Mouse (Mus musculus): Measurements from ENCODE around the gene Ano6. TPM values are rescaled to one million over a fixed set of nuclear protein-coding genes. Genes with fewer than 3 reads are reported as not detected.

Ano6 gene
- polyA plus RNA-seq, 1 experiment from 2014 or later: 52.3 TPM

DNA sequence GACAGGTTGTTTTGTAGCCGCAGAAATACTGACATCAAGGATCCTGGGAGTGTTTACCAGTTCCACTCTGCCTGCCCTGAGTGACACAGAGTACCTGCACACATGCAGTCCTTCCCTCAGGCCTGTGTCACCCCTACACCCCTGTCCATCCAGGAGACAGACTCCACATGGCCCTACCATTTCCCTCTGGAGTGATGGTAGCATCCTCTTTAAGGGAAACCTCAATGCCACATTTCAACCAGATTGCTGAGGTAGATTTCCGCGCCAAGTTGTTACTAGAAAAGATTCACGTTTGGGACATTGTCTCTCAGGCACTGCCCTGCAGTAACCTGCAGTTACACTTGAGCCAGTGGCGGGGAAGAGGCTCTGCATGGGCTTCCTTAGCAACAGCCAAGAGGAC is 97.9 kb downstream of the Ano6 start:
- 81% methylated on average over 5 of the region's 5 CpGs for WGBS
- H3K9me3 ChIP-seq: no peaks in the 10 kb centered on the region

DNA sequence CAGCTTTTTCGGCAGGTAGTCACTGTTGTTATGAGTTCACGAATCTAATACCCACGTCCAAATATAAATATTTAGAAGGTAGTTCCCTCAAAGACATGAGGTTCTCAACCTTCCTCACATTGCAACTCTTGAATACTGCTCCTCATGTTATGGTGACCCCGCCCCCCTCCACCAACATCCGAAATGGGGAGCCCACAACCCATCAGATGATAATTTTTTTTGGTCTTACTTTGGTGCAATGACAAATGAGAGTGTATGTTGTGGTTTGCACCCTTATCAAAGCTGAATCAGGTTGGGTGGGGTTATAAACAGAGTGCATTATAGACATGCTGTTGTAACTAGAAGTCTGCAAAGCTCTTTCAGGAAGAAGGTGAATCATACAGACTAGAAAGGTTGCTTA is 99.7 kb downstream of the Ano6 start:
- no peaks in the 10 kb centered on the region for H3K9me3 ChIP-seq
- ATAC-seq (ENCODE audit: insufficient number of reproducible peaks, insufficient read depth, low FRiP score, low TSS enrichment, low read depth): no peak
- no peak overlapping the region for H3K4me3 ChIP-seq
- 90% methylated on average over 5 of the region's 5 CpGs for WGBS
- H3K9ac ChIP-seq: no peak overlapping the region
- peaks cover 46% of the 10 kb centered on the region for H3K4me1 ChIP-seq
- H3K27me3 ChIP-seq: no peaks in the 10 kb centered on the region
- H3K36me3 ChIP-seq: peaks cover 8% of the 10 kb centered on the region
- no peak overlapping the region for H3K27ac ChIP-seq
- no peak overlapping the region for H3K4me2 ChIP-seq

More for the DNA sequence above, 97.9 kb downstream of the Ano6 start:
- Histone ChIP-seq H3K9ac (no peak overlapping the region), H3K4me1 (peaks cover 46% of the 10 kb centered on the region), H3K27ac (no peak overlapping the region), H3K4me3 (no peak overlapping the region), H3K36me3 (peaks cover 2% of the 10 kb centered on the region; the same call in 1 of the 2 replicates), H3K4me2 (no peak overlapping the region), H3K27me3 (no peaks in the 10 kb centered on the region)
- no peak for ATAC-seq (ENCODE audit: insufficient number of reproducible peaks, insufficient read depth, low FRiP score, low TSS enrichment, low read depth)

DNA sequence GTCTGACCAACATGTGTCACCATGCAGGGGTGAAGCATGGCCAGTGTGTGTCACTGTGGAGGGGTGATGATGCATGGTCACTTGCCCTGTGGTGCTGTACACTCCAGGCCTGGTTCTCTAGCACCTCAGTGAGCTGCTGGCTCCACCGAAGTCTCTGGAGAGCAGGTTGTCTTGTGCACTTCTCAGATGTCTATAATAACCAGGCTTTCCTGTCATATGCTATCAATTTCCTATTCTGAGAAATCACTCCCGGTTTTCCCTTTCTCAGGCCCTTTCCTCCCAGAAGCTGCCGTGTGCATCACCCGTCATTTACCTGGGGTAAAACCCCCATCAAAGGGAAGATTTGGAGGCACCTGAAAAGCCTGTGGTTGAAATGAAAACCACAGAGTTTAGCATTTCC is 101.5 kb downstream of the Ano6 start:
- no peak overlapping the region for H3K9ac ChIP-seq
- H3K4me1 ChIP-seq: peaks cover 28% of the 10 kb centered on the region
- no peaks in the 10 kb centered on the region; the same call in 1 of the 2 replicates for H3K27me3 ChIP-seq
- H3K27ac ChIP-seq: no peak overlapping the region
- 19% methylated on average over 4 of the region's 4 CpGs for WGBS
- ATAC-seq (ENCODE audit: insufficient number of reproducible peaks, insufficient read depth, low FRiP score, low TSS enrichment, low read depth): no peak
- H3K9me3 ChIP-seq: no peaks in the 10 kb centered on the region
- no peak overlapping the region for H3K4me3 ChIP-seq
- no peak overlapping the region for H3K4me2 ChIP-seq
- peaks cover 19% of the 10 kb centered on the region for H3K36me3 ChIP-seq

DNA sequence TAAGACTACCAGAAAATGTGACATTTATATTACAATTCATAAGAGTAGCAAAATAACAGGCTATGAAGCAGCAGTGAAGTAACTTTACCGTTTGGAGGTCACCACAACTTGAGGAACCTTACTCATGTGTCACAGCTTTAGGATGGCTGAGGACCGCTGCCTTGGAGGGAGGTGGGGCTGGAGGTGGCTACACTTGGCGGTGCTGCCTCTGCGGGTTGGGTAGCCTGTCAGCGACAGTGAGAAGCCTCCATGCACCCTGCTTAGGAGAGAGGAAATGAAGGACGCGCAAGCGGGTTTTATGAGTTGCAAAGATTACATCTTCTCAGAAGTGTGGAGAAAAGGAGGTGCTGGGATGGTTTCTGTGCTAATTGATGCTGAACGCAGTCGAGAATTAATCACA is 102.3 kb downstream of the Ano6 start:
- no peak for ATAC-seq (ENCODE audit: insufficient number of reproducible peaks, insufficient read depth, low FRiP score, low TSS enrichment, low read depth)
- H3K9me3 ChIP-seq: no peaks in the 10 kb centered on the region
- H3K4me2 ChIP-seq: no peak overlapping the region
- WGBS: 71% methylated on average over 10 of the region's 10 CpGs
- H3K4me3 ChIP-seq: no peak overlapping the region
- no peaks in the 10 kb centered on the region; the same call in 1 of the 2 replicates for H3K27me3 ChIP-seq
- peaks cover 22% of the 10 kb centered on the region for H3K4me1 ChIP-seq
- no peak overlapping the region for H3K9ac ChIP-seq
- H3K36me3 ChIP-seq: peaks cover 19% of the 10 kb centered on the region
- no peak overlapping the region for H3K27ac ChIP-seq

DNA sequence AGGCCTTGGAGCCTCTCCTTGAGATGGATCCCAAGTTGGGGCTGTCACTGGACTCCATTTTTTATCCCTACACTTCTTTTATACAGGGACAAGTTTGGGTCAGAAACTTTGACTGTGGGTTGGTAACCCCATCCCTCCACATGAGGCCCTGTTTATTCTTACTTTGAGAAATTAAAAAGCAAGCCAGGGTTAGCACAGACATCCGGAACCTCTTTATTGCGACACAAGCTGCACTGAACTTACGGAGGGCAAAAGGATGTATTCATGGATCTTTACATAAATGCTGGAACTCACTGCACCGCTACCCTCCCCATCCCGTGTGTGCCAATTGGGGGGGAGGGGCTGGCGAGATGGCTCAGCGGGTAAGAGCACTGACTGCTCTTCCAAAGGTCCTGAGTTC is 105.1 kb downstream of the Ano6 start:
- no peaks in the 10 kb centered on the region; the same call in 1 of the 2 replicates for H3K27me3 ChIP-seq
- H3K27ac ChIP-seq: no peak overlapping the region
- H3K36me3 ChIP-seq: peaks cover 25% of the 10 kb centered on the region
- H3K9ac ChIP-seq: no peak overlapping the region
- H3K4me1 ChIP-seq: peaks cover 9% of the 10 kb centered on the region
- no peak overlapping the region for H3K4me3 ChIP-seq
- H3K9me3 ChIP-seq: no peaks in the 10 kb centered on the region
- 92% methylated on average over 7 of the region's 7 CpGs for WGBS
- no peak for ATAC-seq (ENCODE audit: insufficient number of reproducible peaks, insufficient read depth, low FRiP score, low TSS enrichment, low read depth)
- H3K4me2 ChIP-seq: no peak overlapping the region

DNA sequence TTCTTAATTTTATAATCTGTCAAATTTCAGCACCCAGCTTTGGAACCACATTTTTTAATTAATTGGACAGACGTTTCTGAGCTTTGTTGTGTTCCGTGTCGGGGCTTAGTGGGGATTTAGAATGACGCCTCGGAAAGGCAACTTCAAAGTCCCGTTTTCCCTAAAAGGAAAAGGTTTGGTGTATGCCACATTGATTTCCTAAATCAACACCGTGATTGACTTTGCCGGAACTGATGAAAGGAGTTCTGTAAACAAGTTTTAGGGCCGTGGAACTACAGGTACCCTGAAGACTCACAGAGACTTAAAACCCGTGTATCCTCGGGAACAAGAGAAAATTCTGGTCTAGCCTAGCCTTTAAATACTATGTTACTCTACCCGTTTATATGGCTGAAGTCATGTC is 107.0 kb downstream of the Ano6 start:
- H3K36me3 ChIP-seq: peaks cover 25% of the 10 kb centered on the region
- no peak for ATAC-seq (ENCODE audit: insufficient number of reproducible peaks, insufficient read depth, low FRiP score, low TSS enrichment, low read depth)
- H3K9ac ChIP-seq: no peak overlapping the region
- H3K27me3 ChIP-seq: no peaks in the 10 kb centered on the region; the same call in 1 of the 2 replicates
- H3K27ac ChIP-seq: no peak overlapping the region
- H3K4me3 ChIP-seq: no peak overlapping the region
- WGBS: 79% methylated on average over 12 of the region's 12 CpGs
- H3K9me3 ChIP-seq: no peaks in the 10 kb centered on the region
- no peak overlapping the region for H3K4me2 ChIP-seq
- H3K4me1 ChIP-seq: peaks cover 9% of the 10 kb centered on the region

DNA sequence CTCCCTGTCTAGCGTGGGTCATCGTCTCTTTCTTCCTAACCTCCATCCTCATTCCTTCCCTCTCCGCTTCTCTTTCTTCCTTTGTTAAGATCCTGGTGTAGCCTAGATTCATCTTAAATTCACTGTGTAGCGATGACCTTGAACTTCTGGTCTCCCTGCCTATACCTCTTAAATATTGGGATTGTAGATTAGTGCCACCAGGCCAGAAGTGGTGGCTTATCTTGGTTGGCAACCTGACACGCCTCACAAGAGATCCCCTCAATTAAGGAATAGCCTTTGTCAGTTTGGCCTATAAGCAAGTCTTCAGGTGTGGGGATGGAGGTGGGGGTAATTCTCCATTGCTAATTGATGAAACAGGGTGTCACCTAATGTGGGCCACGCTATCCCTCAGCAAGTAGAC is 107.8 kb downstream of the Ano6 start:
- Histone ChIP-seq H3K27ac (no peak overlapping the region), H3K4me1 (peaks cover 9% of the 10 kb centered on the region), H3K4me3 (no peak overlapping the region)

DNA sequence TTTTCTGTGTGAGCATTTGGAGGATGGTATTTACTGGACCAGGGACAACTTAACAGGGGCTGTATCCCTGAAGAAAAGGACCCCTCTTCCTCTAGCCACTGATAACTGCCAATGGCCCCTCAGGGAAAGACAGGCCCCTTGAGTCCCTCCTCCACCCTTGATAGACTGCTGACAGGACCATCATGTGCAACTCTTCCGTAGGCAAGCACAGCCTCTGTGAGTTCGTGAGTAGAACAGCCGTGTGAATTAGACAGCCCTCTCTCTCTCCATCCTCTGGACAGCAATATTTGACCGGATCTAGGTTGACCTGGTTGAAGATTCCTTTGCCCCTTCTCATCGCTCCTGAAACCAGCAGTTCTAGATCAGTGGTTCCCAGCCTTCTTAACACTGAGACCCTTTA is 111.8 kb downstream of the Ano6 start:
- Histone ChIP-seq H3K9me3 (no peaks in the 10 kb centered on the region), H3K27me3 (no peaks in the 10 kb centered on the region), H3K9ac (no peak overlapping the region), H3K27ac (no peak overlapping the region), H3K4me3 (no peak overlapping the region), H3K4me2 (no peak overlapping the region), H3K4me1 (peaks cover 11% of the 10 kb centered on the region), H3K36me3 (0 out of 2 replicates have a peak, but pooled peaks cover 6% of the 10 kb centered on the region)
- 87% methylated on average over 5 of the region's 5 CpGs for WGBS
- ATAC-seq (ENCODE audit: insufficient number of reproducible peaks, insufficient read depth, low FRiP score, low TSS enrichment, low read depth): no peak

More for the DNA sequence above, 107.8 kb downstream of the Ano6 start:
- H3K4me2 ChIP-seq: no peak overlapping the region
- H3K9ac ChIP-seq: no peak overlapping the region
- H3K9me3 ChIP-seq: no peaks in the 10 kb centered on the region
- no peaks in the 10 kb centered on the region; the same call in 1 of the 2 replicates for H3K27me3 ChIP-seq
- H3K36me3 ChIP-seq: peaks cover 25% of the 10 kb centered on the region
- ATAC-seq (ENCODE audit: insufficient number of reproducible peaks, insufficient read depth, low FRiP score, low TSS enrichment, low read depth): no peak
- WGBS: 93% methylated on average over 6 of the region's 6 CpGs

DNA sequence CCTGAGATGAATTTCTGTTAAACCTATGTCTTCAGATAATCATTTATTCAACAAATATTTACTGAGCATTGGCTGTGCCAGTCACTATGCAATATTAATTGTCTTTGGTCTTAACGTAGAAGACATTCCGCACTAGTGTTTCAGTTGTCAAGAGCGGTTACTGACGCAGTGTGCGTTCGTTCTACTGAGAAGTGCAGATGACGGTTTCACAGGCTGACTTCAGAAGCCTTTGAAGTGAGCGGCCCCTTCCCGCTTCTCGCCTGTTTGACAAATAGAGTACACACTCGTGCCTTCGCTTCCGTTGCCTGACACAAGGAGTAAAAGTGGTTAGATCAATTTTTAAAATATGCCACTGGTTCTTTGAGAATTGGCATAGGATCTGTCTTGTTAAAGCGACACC is 113.6 kb downstream of the Ano6 start:
- Histone ChIP-seq H3K4me1 (peaks cover 11% of the 10 kb centered on the region), H3K9me3 (no peaks in the 10 kb centered on the region), H3K4me2 (no peak overlapping the region), H3K27ac (no peak overlapping the region), H3K9ac (no peak overlapping the region), H3K4me3 (no peak overlapping the region), H3K27me3 (no peaks in the 10 kb centered on the region), H3K36me3 (no peaks in the 10 kb centered on the region)
- 82% methylated on average over 14 of the region's 14 CpGs for WGBS
- no peak for ATAC-seq (ENCODE audit: insufficient number of reproducible peaks, insufficient read depth, low FRiP score, low TSS enrichment, low read depth)

DNA sequence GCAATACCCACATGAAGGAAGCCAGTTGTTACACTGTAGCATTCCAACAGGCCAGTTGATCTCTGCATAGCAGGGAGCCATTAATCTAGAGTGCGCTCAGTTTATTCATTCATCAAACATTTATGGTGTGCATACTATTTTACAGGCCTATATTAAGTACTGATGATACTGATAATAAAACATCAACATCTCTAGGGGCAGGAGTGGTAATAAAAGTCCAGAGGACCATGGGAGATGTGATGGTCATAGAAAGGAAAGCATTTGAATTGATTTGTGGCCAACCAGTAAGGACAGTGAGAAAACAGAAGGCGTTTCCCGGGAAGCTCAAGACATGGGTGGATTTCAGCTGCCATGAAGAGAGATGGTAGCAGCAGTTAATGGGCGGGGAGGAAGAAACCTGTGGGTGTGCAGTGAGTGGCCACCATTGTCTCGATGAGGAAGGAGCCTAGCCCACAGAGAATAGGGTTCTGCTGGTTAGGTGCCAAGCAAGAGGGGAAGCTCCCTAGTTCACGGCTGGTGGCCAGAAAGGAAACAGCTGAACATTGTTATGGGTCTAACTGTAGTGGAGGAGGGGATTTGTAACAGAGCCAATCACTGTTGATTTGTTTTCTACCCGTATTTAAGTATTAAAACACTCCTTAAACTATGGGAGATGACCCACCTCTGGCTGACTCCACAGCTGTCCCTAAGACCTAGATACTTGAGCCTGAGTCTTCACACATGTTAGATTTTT is 115.5 kb downstream of the Ano6 start:
- Histone ChIP-seq H3K36me3 (no peaks in the 10 kb centered on the region), H3K4me1 (peaks cover 14% of the 10 kb centered on the region), H3K9ac (no peak overlapping the region), H3K9me3 (no peaks in the 10 kb centered on the region), H3K4me3 (no peak overlapping the region), H3K27ac (no peak overlapping the region), H3K27me3 (no peaks in the 10 kb centered on the region), H3K4me2 (no peak overlapping the region)
- 77% methylated on average over 7 of the region's 7 CpGs for WGBS
- ATAC-seq (ENCODE audit: insufficient number of reproducible peaks, insufficient read depth, low FRiP score, low TSS enrichment, low read depth): no peak

DNA sequence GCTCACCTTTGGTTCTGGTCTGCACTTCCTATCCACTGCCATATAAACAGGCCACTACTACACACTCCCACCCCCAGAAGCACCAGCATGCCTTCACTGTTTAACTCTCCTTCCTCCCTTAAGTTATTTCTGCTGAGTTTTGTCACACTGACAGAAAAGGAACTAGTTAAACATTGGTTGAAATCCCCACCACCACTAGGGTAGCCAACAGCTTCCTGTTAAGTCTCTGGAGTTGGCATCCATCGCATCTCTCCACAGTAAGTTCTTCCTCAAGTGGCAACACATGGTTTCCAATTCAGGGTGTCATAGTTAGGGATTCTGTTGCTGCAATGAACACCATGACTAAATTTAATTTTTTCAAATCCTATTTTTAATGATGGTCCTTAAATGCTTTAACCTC is 116.2 kb downstream of the Ano6 start:
- H3K9me3 ChIP-seq: no peaks in the 10 kb centered on the region
- peaks cover 15% of the 10 kb centered on the region for H3K4me1 ChIP-seq
- H3K27ac ChIP-seq: no peak overlapping the region
- WGBS: 91% methylated on average over 1 of the region's 1 CpGs
- ATAC-seq (ENCODE audit: insufficient number of reproducible peaks, insufficient read depth, low FRiP score, low TSS enrichment, low read depth): no peak
- H3K27me3 ChIP-seq: no peaks in the 10 kb centered on the region
- no peak overlapping the region for H3K4me2 ChIP-seq
- no peak overlapping the region for H3K4me3 ChIP-seq
- no peak overlapping the region for H3K9ac ChIP-seq
- no peaks in the 10 kb centered on the region for H3K36me3 ChIP-seq

DNA sequence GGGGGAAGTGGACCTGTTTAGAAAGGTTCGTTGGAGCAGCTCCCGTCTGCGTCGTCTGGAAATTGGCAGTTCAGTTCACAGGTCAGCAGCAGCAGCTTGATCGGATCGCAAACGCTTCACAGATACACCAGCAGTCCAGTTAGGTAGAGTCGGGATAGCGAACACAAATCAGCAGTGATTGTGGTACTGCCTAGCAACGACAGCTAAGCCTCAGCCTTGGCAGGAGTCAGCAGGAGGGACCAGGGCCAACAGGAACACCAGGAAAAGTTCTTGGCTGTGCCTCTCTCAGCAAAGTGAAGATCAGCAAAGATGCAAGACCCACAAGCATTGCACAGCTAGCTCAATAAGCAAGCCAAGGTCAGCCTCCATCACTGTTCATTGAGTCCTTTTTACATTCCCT is 116.7 kb downstream of the Ano6 start:
- H3K4me3 ChIP-seq: no peak overlapping the region
- no peaks in the 10 kb centered on the region for H3K9me3 ChIP-seq
- no peak for ATAC-seq (ENCODE audit: insufficient number of reproducible peaks, insufficient read depth, low FRiP score, low TSS enrichment, low read depth)
- no peaks in the 10 kb centered on the region for H3K36me3 ChIP-seq
- peaks cover 15% of the 10 kb centered on the region for H3K4me1 ChIP-seq
- no peak overlapping the region for H3K4me2 ChIP-seq
- no peak overlapping the region for H3K27ac ChIP-seq
- H3K27me3 ChIP-seq: no peaks in the 10 kb centered on the region
- WGBS: 87% methylated on average over 10 of the region's 10 CpGs
- H3K9ac ChIP-seq: no peak overlapping the region
